Mouse (Mus musculus) liver, embryonic 13.5 days (tissue): ENCODE measurements at regions not wholly inside any gene's neighbourhood (a gene's known extent, or its start where the extent isn't known, plus 50 kb on each side); places are given as distances from the start of the nearest gene placed in this dataset.

ENCODE experiments used
- ATAC-seq: fragments of 200-750 bp; cut with Nextera tagmentation; 2 replicates; pipeline ENCODE4 v1.8.0; 2017; ENCODE audit warnings: low read depth, mild to moderate bottlenecking, moderate number of reproducible peaks, moderate library complexity
- DNase-seq: peaks from one replicate; pipeline ENCODE4 v3.0.0; 2022
- H3K27ac ChIP-seq: fragments of 300-500 bp; sonication (generic); 2 replicates; pipeline ENCODE4 v1.5.1; 2015; ENCODE audit warnings: moderate library complexity, mild to moderate bottlenecking, inconsistent platforms
- H3K27me3 ChIP-seq: fragments of 300-500 bp; sonication (generic); 2 replicates; pipeline ENCODE4 v1.6.1; 2015; ENCODE audit warnings: mild to moderate bottlenecking, inconsistent platforms
- H3K36me3 ChIP-seq: fragments of 300-500 bp; sonication (generic); 2 replicates; pipeline ENCODE4 v1.6.1; 2015; ENCODE audit warnings: mild to moderate bottlenecking, inconsistent platforms
- H3K4me1 ChIP-seq: fragments of 300-500 bp; sonication (generic); replicated peaks from 2 replicates; pipeline ENCODE4 v1.6.1; 2015; ENCODE audit warnings: inconsistent platforms
- H3K4me2 ChIP-seq: fragments of 300-500 bp; sonication (generic); 2 replicates; pipeline ENCODE4 v1.6.1; 2015; ENCODE audit warnings: inconsistent platforms, mild to moderate bottlenecking, moderate library complexity
- H3K4me3 ChIP-seq: fragments of 300-500 bp; sonication (generic); replicated peaks from 2 replicates; pipeline ENCODE4 v1.5.1; 2015; ENCODE audit warnings: mild to moderate bottlenecking, inconsistent platforms
- H3K9ac ChIP-seq: fragments of 300-500 bp; sonication (generic); 2 replicates; pipeline ENCODE4 v1.6.1; 2015; ENCODE audit warnings: mild to moderate bottlenecking, inconsistent platforms
- H3K9me3 ChIP-seq: fragments of 300-500 bp; sonication (generic); replicated peaks from 2 replicates; pipeline ENCODE4 v1.6.1; 2016; ENCODE audit warnings: inconsistent platforms
- WGBS: fragments of 180-500 bp; shearing (Covaris S2); methylation state at CpG from one replicate; pipeline ENCODE4 v1.1.7; 2015; ENCODE audit not compliant: insufficient replicate concordance; 5-methylcytosine and 5-hydroxymethylcytosine counted together

- Histone ChIP-seq H3K4me2 (no peak overlapping the region), H3K9me3 (no peaks in the 10 kb centered on the region), H3K4me1 (no peaks in the 10 kb centered on the region), H3K9ac (no peak overlapping the region), H3K4me3 (no peak overlapping the region), H3K36me3 (no peaks in the 10 kb centered on the region), H3K27ac (no peak overlapping the region), H3K27me3 (no peaks in the 10 kb centered on the region)
- 24% methylated on average over 6 of the region's 6 CpGs for WGBS
- ATAC-seq (no peak), DNase-seq (no peak)
These were observed 1045.0 kb upstream of the Lrrc6 start for GRCm38 (mm10) chr15:67545745-67546144.

- Histone ChIP-seq H3K4me1 (no peaks in the 10 kb centered on the region), H3K9me3 (no peaks in the 10 kb centered on the region), H3K27me3 (no peaks in the 10 kb centered on the region), H3K4me2 (no peak overlapping the region), H3K36me3 (no peaks in the 10 kb centered on the region), H3K9ac (no peak overlapping the region), H3K4me3 (no peak overlapping the region), H3K27ac (no peak overlapping the region)
- DNase-seq = no peak
- ATAC-seq = no peak
These were observed 1013.0 kb upstream of the Lrrc6 start for GRCm38 (mm10) chr15:67513722-67514121.

GRCm38 (mm10) chr15:67495001-67495658 lies 994.4 kb upstream of the Lrrc6 start:
- DNase-seq (no peak), ATAC-seq (no peak)
- no peaks in the 10 kb centered on the region for H3K9me3 ChIP-seq
- no peak overlapping the region for H3K9ac ChIP-seq
- 79% methylated on average over 7 of the region's 7 CpGs for WGBS
- H3K27me3 ChIP-seq = no peaks in the 10 kb centered on the region
- H3K36me3 ChIP-seq = no peaks in the 10 kb centered on the region
- H3K27ac ChIP-seq = no peak overlapping the region
- H3K4me3 ChIP-seq = no peak overlapping the region
- H3K4me2 ChIP-seq = no peak overlapping the region
- no peaks in the 10 kb centered on the region for H3K4me1 ChIP-seq

GRCm38 (mm10) chr15:67481733-67482132 lies 981.0 kb upstream of the Lrrc6 start:
- no peak overlapping the region for H3K4me2 ChIP-seq
- no peaks in the 10 kb centered on the region for H3K36me3 ChIP-seq
- no peak overlapping the region for H3K27ac ChIP-seq
- DNase-seq = no peak
- ATAC-seq = no peak
- no peak overlapping the region for H3K4me3 ChIP-seq
- 47% methylated on average over 2 of the region's 2 CpGs for WGBS
- H3K27me3 ChIP-seq = no peaks in the 10 kb centered on the region
- H3K9ac ChIP-seq = no peak overlapping the region
- no peaks in the 10 kb centered on the region for H3K9me3 ChIP-seq
- H3K4me1 ChIP-seq = no peaks in the 10 kb centered on the region

- WGBS = 69% methylated on average over 5 of the region's 5 CpGs
- no peaks in the 10 kb centered on the region for H3K27me3 ChIP-seq
- no peaks in the 10 kb centered on the region for H3K36me3 ChIP-seq
- ATAC-seq (no peak), DNase-seq (no peak)
- H3K4me3 ChIP-seq = no peak overlapping the region
- H3K4me1 ChIP-seq = no peaks in the 10 kb centered on the region
- no peaks in the 10 kb centered on the region for H3K9me3 ChIP-seq
- no peak overlapping the region for H3K27ac ChIP-seq
- no peak overlapping the region for H3K9ac ChIP-seq
- H3K4me2 ChIP-seq = no peak overlapping the region
These were observed 973.6 kb upstream of the Lrrc6 start for GRCm38 (mm10) chr15:67474325-67474724.

- Histone ChIP-seq H3K4me3 (no peak overlapping the region), H3K27ac (no peak overlapping the region), H3K4me2 (no peak overlapping the region), H3K36me3 (no peaks in the 10 kb centered on the region), H3K9ac (no peak overlapping the region), H3K9me3 (no peaks in the 10 kb centered on the region), H3K27me3 (no peaks in the 10 kb centered on the region), H3K4me1 (no peaks in the 10 kb centered on the region)
- no peak for DNase-seq
- no peak for ATAC-seq
These were observed 972.3 kb upstream of the Lrrc6 start for GRCm38 (mm10) chr15:67472979-67473378.

GRCm38 (mm10) chr15:67471283-67471682 lies 970.6 kb upstream of the Lrrc6 start:
- Histone ChIP-seq H3K27ac (no peak overlapping the region), H3K4me2 (no peak overlapping the region), H3K9ac (no peak overlapping the region), H3K4me3 (no peak overlapping the region), H3K27me3 (no peaks in the 10 kb centered on the region), H3K9me3 (no peaks in the 10 kb centered on the region), H3K36me3 (no peaks in the 10 kb centered on the region), H3K4me1 (no peaks in the 10 kb centered on the region)
- WGBS = 52% methylated on average over 1 of the region's 1 CpGs
- ATAC-seq (no peak), DNase-seq (no peak)

- no peak overlapping the region for H3K4me2 ChIP-seq
- no peaks in the 10 kb centered on the region for H3K9me3 ChIP-seq
- no peaks in the 10 kb centered on the region for H3K4me1 ChIP-seq
- H3K27me3 ChIP-seq = no peaks in the 10 kb centered on the region
- H3K4me3 ChIP-seq = no peak overlapping the region
- H3K9ac ChIP-seq = no peak overlapping the region
- H3K27ac ChIP-seq = no peak overlapping the region
- no peaks in the 10 kb centered on the region for H3K36me3 ChIP-seq
- ATAC-seq (no peak), DNase-seq (no peak)
These were observed 969.3 kb upstream of the Lrrc6 start for GRCm38 (mm10) chr15:67470036-67470435.

- ATAC-seq = no peak
- Histone ChIP-seq H3K4me3 (no peak overlapping the region), H3K36me3 (no peaks in the 10 kb centered on the region), H3K4me2 (no peak overlapping the region), H3K4me1 (no peaks in the 10 kb centered on the region), H3K9me3 (no peaks in the 10 kb centered on the region), H3K27me3 (no peaks in the 10 kb centered on the region), H3K27ac (no peak overlapping the region), H3K9ac (no peak overlapping the region)
- 38% methylated on average over 4 of the region's 4 CpGs for WGBS
- no peak for DNase-seq
These were observed 967.0 kb upstream of the Lrrc6 start for GRCm38 (mm10) chr15:67467404-67468345.

- H3K36me3 ChIP-seq = no peaks in the 10 kb centered on the region
- H3K4me3 ChIP-seq = no peak overlapping the region
- no peaks in the 10 kb centered on the region for H3K4me1 ChIP-seq
- H3K27ac ChIP-seq = no peak overlapping the region
- H3K9ac ChIP-seq = no peak overlapping the region
- DNase-seq (no peak), ATAC-seq (no peak)
- no peaks in the 10 kb centered on the region for H3K27me3 ChIP-seq
- H3K4me2 ChIP-seq = no peak overlapping the region
- no peaks in the 10 kb centered on the region for H3K9me3 ChIP-seq
- 60% methylated on average over 3 of the region's 3 CpGs for WGBS
These were observed 962.2 kb upstream of the Lrrc6 start for GRCm38 (mm10) chr15:67462863-67463262.

- WGBS = 14% methylated on average over 1 of the region's 1 CpGs
- DNase-seq (no peak), ATAC-seq (no peak)
- Histone ChIP-seq H3K9me3 (no peaks in the 10 kb centered on the region), H3K4me3 (no peak overlapping the region), H3K27ac (no peak overlapping the region), H3K27me3 (no peaks in the 10 kb centered on the region), H3K36me3 (no peaks in the 10 kb centered on the region), H3K4me2 (no peak overlapping the region), H3K9ac (no peak overlapping the region), H3K4me1 (no peaks in the 10 kb centered on the region)
These were observed 959.7 kb upstream of the Lrrc6 start for GRCm38 (mm10) chr15:67460384-67460783.

- H3K9ac ChIP-seq = no peak overlapping the region
- 17% methylated on average over 2 of the region's 2 CpGs for WGBS
These were observed 933.6 kb upstream of the Lrrc6 start for GRCm38 (mm10) chr15:67434284-67434683.

More at GRCm38 (mm10) chr15:67434284-67434683, 933.6 kb upstream of the Lrrc6 start:
- DNase-seq (peak; percentile 11), ATAC-seq (no peak)
- H3K4me2 ChIP-seq = no peak overlapping the region
- H3K36me3 ChIP-seq = no peaks in the 10 kb centered on the region
- no peak overlapping the region for H3K27ac ChIP-seq
- no peaks in the 10 kb centered on the region for H3K27me3 ChIP-seq
- no peak overlapping the region for H3K4me3 ChIP-seq
- no peaks in the 10 kb centered on the region for H3K4me1 ChIP-seq
- no peaks in the 10 kb centered on the region for H3K9me3 ChIP-seq
